In genomic region chr19:53906703-53907070, GRCm38 (mm10) we compare ENCODE assay signal across 8 mouse cellular contexts. TPM values are rescaled to one million over a fixed set of nuclear protein-coding genes. Genes with fewer than 3 reads are reported as not detected.
A peak's percentile ranks its signal among the peaks of the same experiment; 100 is the strongest.
DNase-seq lines count a peak whose midpoint lies in the region; ATAC-seq and TF ChIP-seq lines count a peak whose summit lies in the region.
"Not testable (repeated sequence)": the region's sequence is repeated elsewhere in the genome, so short reads cannot be mapped to it uniquely, and the experiment has no call there.

No protein-coding gene starts in this region.

- not testable (repeated sequence) for H3K4me2 ChIP-seq in liver, embryonic 12.5 days; stomach, postnatal 0 days (replicated peaks; ENCODE audit: low read depth)
- peak overlapping the region; percentile 88 for H3K4me2 ChIP-seq in myocyte (ENCODE audit: low read depth)

- not testable (repeated sequence) for H3K79me2 ChIP-seq in myocyte (ENCODE audit: control insufficient read depth, insufficient read depth)

- not testable (repeated sequence) for TF ChIP-seq POLR2A in bone marrow macrophage, adult 2 months (IDR thresholded peaks at IDR 0.05; ENCODE audit: borderline replicate concordance, low read depth, low read length); small intestine, adult 2 months (IDR thresholded peaks at IDR 0.05; ENCODE audit: low read depth, low read length)
- peak; percentile 8 for TF ChIP-seq POLR2A in myocyte (IDR thresholded peaks at IDR 0.05; ENCODE audit: insufficient read length, low read depth)

- peaks cover 40% of the 10 kb centered on the region for H3K4me1 ChIP-seq in G1E (ENCODE audit: insufficient read depth, low read depth, low read length)
- peaks cover 17% of the 10 kb centered on the region for H3K4me1 ChIP-seq in bone marrow macrophage, adult 2 months (ENCODE audit: control insufficient read depth, insufficient read depth, low read length)
- H3K4me1 ChIP-seq in liver, embryonic 12.5 days = peaks cover 38% of the 10 kb centered on the region
- peaks cover 16% of the 10 kb centered on the region for H3K4me1 ChIP-seq in small intestine, adult 2 months (ENCODE audit: control insufficient read depth, insufficient read depth, insufficient read length, low read length)
- H3K4me1 ChIP-seq in stomach, postnatal 0 days (replicated peaks; ENCODE audit: control insufficient read depth, insufficient read depth) = not testable (repeated sequence)

- ATAC-seq in G1E (ENCODE audit: extremely low read depth, insufficient number of reproducible peaks, low FRiP score, poor library complexity, severe bottlenecking); liver, embryonic 12.5 days; stomach, postnatal 0 days (ENCODE audit: low FRiP score, low TSS enrichment): not testable (repeated sequence)

- not testable (repeated sequence) for H3ac ChIP-seq in myocyte (ENCODE audit: control insufficient read depth, insufficient read length)

- peak overlapping the region; percentile 48; the same call in 1 of the 2 replicates for H3K4me3 ChIP-seq in G1E (ENCODE audit: low read depth, low read length)
- H3K4me3 ChIP-seq in bone marrow macrophage, adult 2 months (ENCODE audit: insufficient read depth, low read length) = peak overlapping the region; percentile 25; the same call in 1 of the 2 replicates
- H3K4me3 ChIP-seq in liver, embryonic 12.5 days; myocyte; small intestine, adult 2 months (ENCODE audit: low read depth, low read length); stomach, postnatal 0 days (ENCODE audit: low read depth, low read length): not testable (repeated sequence)

- not testable (repeated sequence) for TF ChIP-seq EP300 in stomach, postnatal 0 days (optimal IDR thresholded peaks at IDR 0.05)

- H3K9me3 ChIP-seq in G1E (replicated peaks); liver, embryonic 12.5 days (replicated peaks); stomach, postnatal 0 days (ENCODE audit: control insufficient read depth, low read length): not testable (repeated sequence)

- DNase-seq in CD4-positive helper T cell, adult 2 months (ENCODE audit: low read depth, low spot score) = peak; percentile 45
- not testable (repeated sequence) for DNase-seq in G1E (ENCODE audit: low spot score)
- DNase-seq in heart, adult 11 months = peak; percentile 53
- peak; percentile 12 for DNase-seq in stomach, postnatal 0 days (ENCODE audit: low spot score)

- TF ChIP-seq CTCF in G1E (IDR thresholded peaks at IDR 0.05; ENCODE audit: low read depth, low read length); bone marrow macrophage, adult 2 months (IDR thresholded peaks at IDR 0.05; ENCODE audit: low read depth, low read length); small intestine, adult 2 months (IDR thresholded peaks at IDR 0.05; ENCODE audit: extremely low read depth, insufficient read length, insufficient replicate concordance, low read depth, low read length); stomach, postnatal 0 days (IDR thresholded peaks at IDR 0.05; ENCODE audit: low read depth): not testable (repeated sequence)

- H3K27me3 ChIP-seq in G1E (ENCODE audit: insufficient read depth, low read length); liver, embryonic 12.5 days (replicated peaks); myocyte (ENCODE audit: control insufficient read depth, insufficient read depth, insufficient read length); small intestine, adult 2 months (ENCODE audit: control insufficient read depth, insufficient read depth, low read length); stomach, postnatal 0 days (ENCODE audit: control insufficient read depth, insufficient read depth, low read length): not testable (repeated sequence)

- H3K36me3 ChIP-seq in G1E (replicated peaks) = peaks cover 38% of the 10 kb centered on the region
- H3K36me3 ChIP-seq in liver, embryonic 12.5 days = peaks cover 23% of the 10 kb centered on the region
- H3K36me3 ChIP-seq in myocyte (ENCODE audit: control insufficient read depth, insufficient read depth); stomach, postnatal 0 days (ENCODE audit: control insufficient read depth, insufficient read depth, low read length): not testable (repeated sequence)
- H3K36me3 ChIP-seq in small intestine, adult 2 months (ENCODE audit: control insufficient read depth, insufficient read depth, low read length) = peaks cover 18% of the 10 kb centered on the region

- not testable (repeated sequence) for H3K9ac ChIP-seq in liver, embryonic 12.5 days; stomach, postnatal 0 days (ENCODE audit: low read length)

- not testable (repeated sequence) for H3K27ac ChIP-seq in bone marrow macrophage, adult 2 months (ENCODE audit: insufficient read depth, low read depth, low read length); stomach, postnatal 0 days (replicated peaks)
- 0 out of 2 replicates have a peak overlapping the region, but pooled peaks have one; percentile 17 for H3K27ac ChIP-seq in liver, embryonic 12.5 days
- peak overlapping the region; percentile 61 for H3K27ac ChIP-seq in small intestine, adult 2 months (ENCODE audit: insufficient read depth, low read depth, low read length)

RNA-seq across cellular contexts. Expression of gene Pdcd4, which starts 14.7 kb away (rescaled TPM):
- total RNA-seq in G1E (2014; fragmentation: Nextera tagmentation) (216 and 255 TPM in 2 replicates), G1E (2017) (176 and 270 TPM in 2 replicates)
- polyA plus RNA-seq in G1E (2012) (71.6 and 93.3 TPM in 2 replicates), myocyte (2012; fragmentation: generic; extraction: Trizol) (8.4 TPM)
- polyA plus RNA-seq in bone marrow macrophage, adult 2 months (2012; ENCODE audit: insufficient read depth, insufficient read length, missing spikeins) = 36.7 and 41.5 TPM in 2 replicates
- 24.2 and 24.4 TPM in 2 replicates for polyA plus RNA-seq in liver, embryonic 12.5 days (2016; fragmentation: Nextera tagmentation; extraction: Ambion mirVana)
- polyA plus RNA-seq in small intestine, adult 2 months (2012; rRNA removed) = 1.9 and 3.8 TPM in 2 replicates
- 204 and 217 TPM in 2 replicates for polyA plus RNA-seq in stomach, postnatal 0 days (2015; fragmentation: Nextera tagmentation; extraction: Ambion mirVana)

RNA-seq across cellular contexts. Expression of gene Shoc2, which starts 37.4 kb away (rescaled TPM):
- total RNA-seq in G1E (2014; fragmentation: Nextera tagmentation) = 127 and 130 TPM in 2 replicates
- total RNA-seq in G1E (2017) = 123 and 124 TPM in 2 replicates
- 3.2 and 4.3 TPM in 2 replicates for polyA plus RNA-seq in G1E (2012)
- polyA plus RNA-seq in bone marrow macrophage, adult 2 months (2012; ENCODE audit: insufficient read depth, insufficient read length, missing spikeins) = 29.3 and 35.5 TPM in 2 replicates
- 26.4 and 27.1 TPM in 2 replicates for polyA plus RNA-seq in liver, embryonic 12.5 days (2016; fragmentation: Nextera tagmentation; extraction: Ambion mirVana)
- polyA plus RNA-seq in myocyte (2012; fragmentation: generic; extraction: Trizol) = 11.4 TPM
- polyA plus RNA-seq in small intestine, adult 2 months (2012; rRNA removed) = 4.9 and 8.7 TPM in 2 replicates
- 31.7 and 33.9 TPM in 2 replicates for polyA plus RNA-seq in stomach, postnatal 0 days (2015; fragmentation: Nextera tagmentation; extraction: Ambion mirVana)

RNA-seq across cellular contexts. Expression of gene Bbip1, which starts 37.7 kb away (rescaled TPM):
- total RNA-seq in G1E (2014; fragmentation: Nextera tagmentation) (56.2 and 69.1 TPM in 2 replicates), G1E (2017) (65.2 and 75.7 TPM in 2 replicates)
- polyA plus RNA-seq in G1E (2012) (4.5 and 5.7 TPM in 2 replicates), myocyte (2012; fragmentation: generic; extraction: Trizol) (31.0 TPM)
- 70.9 and 79.5 TPM in 2 replicates for polyA plus RNA-seq in bone marrow macrophage, adult 2 months (2012; ENCODE audit: insufficient read depth, insufficient read length, missing spikeins)
- polyA plus RNA-seq in liver, embryonic 12.5 days (2016; fragmentation: Nextera tagmentation; extraction: Ambion mirVana) = 64.0 and 65.8 TPM in 2 replicates
- polyA plus RNA-seq in small intestine, adult 2 months (2012; rRNA removed) = 1.6 and 1.7 TPM in 2 replicates
- 48.7 and 52.8 TPM in 2 replicates for polyA plus RNA-seq in stomach, postnatal 0 days (2015; fragmentation: Nextera tagmentation; extraction: Ambion mirVana)
